Mouse (Mus musculus): Measurements from ENCODE around the gene Rac3.

GRCm38 (mm10) chr11:120727564-120727963 is 6.3 kb downstream of the Rac3 start:
- no peak for TF ChIP-seq CTCF (IDR thresholded peaks at IDR 0.05; ENCODE audit: extremely low read depth, insufficient read depth, low read length)
- TF ChIP-seq POLR2A (IDR thresholded peaks at IDR 0.05; ENCODE audit: extremely low read depth, insufficient read depth, low read length): no peak

Data from cortical plate, adult 2 months (tissue).